Mouse (Mus musculus) hindbrain, embryonic 10.5 days (tissue): ENCODE measurements around the gene Erg. TPM values are rescaled to one million over a fixed set of nuclear protein-coding genes. Genes with fewer than 3 reads are reported as not detected.

ENCODE experiments used
- DNase-seq: peaks from one replicate; pipeline ENCODE4 v3.0.0-alpha.2; 2017; ENCODE audit warnings: low spot score
- H3K27ac ChIP-seq: fragments of 300-500 bp; sonication (generic); 2 replicates; pipeline ENCODE4 v1.5.1; 2016; ENCODE audit warnings: mild to moderate bottlenecking, moderate library complexity
- H3K27me3 ChIP-seq: fragments of 300-500 bp; sonication (generic); 2 replicates; pipeline ENCODE4 v1.6.1; 2016; ENCODE audit warnings: mild to moderate bottlenecking; ENCODE audit not compliant: poor library complexity, insufficient read depth, severe bottlenecking
- H3K36me3 ChIP-seq: fragments of 300-500 bp; sonication (generic); 2 replicates; pipeline ENCODE4 v1.6.1; 2016; ENCODE audit warnings: mild to moderate bottlenecking, moderate library complexity
- H3K4me1 ChIP-seq: fragments of 300-500 bp; sonication (generic); replicated peaks from 2 replicates; pipeline ENCODE4 v1.6.1; 2016; ENCODE audit warnings: mild to moderate bottlenecking
- H3K4me3 ChIP-seq: fragments of 300-500 bp; sonication (generic); 2 replicates; pipeline ENCODE4 v1.5.1; 2016; ENCODE audit warnings: mild to moderate bottlenecking, moderate library complexity
- H3K9me3 ChIP-seq: fragments of 300-500 bp; sonication (generic); 2 replicates; pipeline ENCODE4 v1.6.1; 2016; ENCODE audit warnings: mild to moderate bottlenecking, moderate library complexity
- WGBS: fragments of 180-500 bp; shearing (Covaris S2); methylation state at CpG from one replicate; pipeline ENCODE4 v1.1.7; 2016; 5-methylcytosine and 5-hydroxymethylcytosine counted together
- polyA plus RNA-seq: library from polyadenylated mRNA; unstranded; fragments of >200 nt; fragmentation: Nextera tagmentation; extraction: Ambion mirVana; gene quantifications from 2 replicates; pipeline ENCODE4 v1.2.1, GENCODE M21; 2016

The Erg gene
- polyA plus RNA-seq, 1 experiment from 2014 or later, result 2.2 TPM

GRCm38 (mm10) chr16:95422658-95423073 is 163.7 kb downstream of the Erg start:
- H3K36me3 ChIP-seq, result no peaks in the 10 kb centered on the region
- H3K27ac ChIP-seq, result no peak overlapping the region
- H3K27me3 ChIP-seq, result no peaks in the 10 kb centered on the region
- H3K4me1 ChIP-seq, result peaks cover 8% of the 10 kb centered on the region
- no peak overlapping the region for H3K4me3 ChIP-seq
- no peak for DNase-seq
- WGBS, result 77% methylated on average over 5 of the region's 5 CpGs
- no peaks in the 10 kb centered on the region for H3K9me3 ChIP-seq

GRCm38 (mm10) chr16:95421235-95421886 is 165.0 kb downstream of the Erg start:
- Histone ChIP-seq H3K27me3 (no peaks in the 10 kb centered on the region), H3K4me3 (no peak overlapping the region), H3K9me3 (no peaks in the 10 kb centered on the region), H3K27ac (no peak overlapping the region), H3K36me3 (no peaks in the 10 kb centered on the region), H3K4me1 (peaks cover 8% of the 10 kb centered on the region)
- no peak for DNase-seq
- 60% methylated on average over 7 of the region's 7 CpGs for WGBS

- no peak overlapping the region for H3K4me3 ChIP-seq
- WGBS, result 91% methylated on average over 4 of the region's 4 CpGs
- H3K36me3 ChIP-seq, result no peaks in the 10 kb centered on the region
- H3K9me3 ChIP-seq, result no peaks in the 10 kb centered on the region
- DNase-seq, result no peak
- 0 out of 2 replicates have a peak, but pooled peaks cover 1% of the 10 kb centered on the region for H3K4me1 ChIP-seq
- H3K27me3 ChIP-seq, result no peaks in the 10 kb centered on the region
- no peak overlapping the region for H3K27ac ChIP-seq
Measured at GRCm38 (mm10) chr16:95415921-95416320, 170.5 kb downstream of the Erg start.

- WGBS, result 89% methylated on average over 9 of the region's 9 CpGs
- no peaks in the 10 kb centered on the region for H3K27me3 ChIP-seq
- no peak overlapping the region for H3K4me3 ChIP-seq
- no peaks in the 10 kb centered on the region for H3K36me3 ChIP-seq
- H3K9me3 ChIP-seq, result no peaks in the 10 kb centered on the region
- H3K4me1 ChIP-seq, result no peaks in the 10 kb centered on the region
- DNase-seq, result no peak
- no peak overlapping the region for H3K27ac ChIP-seq
Measured at GRCm38 (mm10) chr16:95415372-95415771, 171.0 kb downstream of the Erg start.

GRCm38 (mm10) chr16:95413401-95413959 is 172.9 kb downstream of the Erg start:
- no peaks in the 10 kb centered on the region for H3K9me3 ChIP-seq
- H3K27me3 ChIP-seq, result no peaks in the 10 kb centered on the region
- no peaks in the 10 kb centered on the region for H3K4me1 ChIP-seq
- DNase-seq, result no peak
- WGBS, result 73% methylated on average over 3 of the region's 3 CpGs
- no peak overlapping the region for H3K4me3 ChIP-seq
- H3K36me3 ChIP-seq, result no peaks in the 10 kb centered on the region
- no peak overlapping the region for H3K27ac ChIP-seq

GRCm38 (mm10) chr16:95408096-95408495 is 178.3 kb downstream of the Erg start:
- Histone ChIP-seq H3K27me3 (no peaks in the 10 kb centered on the region), H3K4me3 (no peak overlapping the region), H3K4me1 (no peaks in the 10 kb centered on the region), H3K27ac (no peak overlapping the region), H3K36me3 (no peaks in the 10 kb centered on the region), H3K9me3 (no peaks in the 10 kb centered on the region)
- no peak for DNase-seq
- 79% methylated on average over 14 of the region's 14 CpGs for WGBS

- no peak overlapping the region for H3K27ac ChIP-seq
- DNase-seq, result no peak
- no peaks in the 10 kb centered on the region for H3K27me3 ChIP-seq
- no peaks in the 10 kb centered on the region for H3K4me1 ChIP-seq
- 83% methylated on average over 3 of the region's 3 CpGs for WGBS
- no peaks in the 10 kb centered on the region for H3K36me3 ChIP-seq
- no peak overlapping the region for H3K4me3 ChIP-seq
- H3K9me3 ChIP-seq, result no peaks in the 10 kb centered on the region
Measured at GRCm38 (mm10) chr16:95405496-95405895, 180.9 kb downstream of the Erg start.

GRCm38 (mm10) chr16:95403453-95403852 is 182.9 kb downstream of the Erg start:
- H3K27me3 ChIP-seq, result no peaks in the 10 kb centered on the region
- 95% methylated on average over 5 of the region's 5 CpGs for WGBS
- H3K4me1 ChIP-seq, result no peaks in the 10 kb centered on the region
- H3K9me3 ChIP-seq, result no peaks in the 10 kb centered on the region
- no peak overlapping the region for H3K4me3 ChIP-seq
- no peak overlapping the region for H3K27ac ChIP-seq
- no peaks in the 10 kb centered on the region for H3K36me3 ChIP-seq
- DNase-seq, result no peak

- no peaks in the 10 kb centered on the region for H3K4me1 ChIP-seq
- no peak for DNase-seq
- H3K4me3 ChIP-seq, result no peak overlapping the region
- H3K27me3 ChIP-seq, result no peaks in the 10 kb centered on the region
- H3K27ac ChIP-seq, result no peak overlapping the region
- no peaks in the 10 kb centered on the region for H3K36me3 ChIP-seq
- 92% methylated on average over 9 of the region's 9 CpGs for WGBS
- no peaks in the 10 kb centered on the region for H3K9me3 ChIP-seq
Measured at GRCm38 (mm10) chr16:95401869-95402268, 184.5 kb downstream of the Erg start.

GRCm38 (mm10) chr16:95398761-95399343 is 187.5 kb downstream of the Erg start:
- Histone ChIP-seq H3K36me3 (no peaks in the 10 kb centered on the region), H3K9me3 (no peaks in the 10 kb centered on the region), H3K4me1 (no peaks in the 10 kb centered on the region), H3K27me3 (no peaks in the 10 kb centered on the region), H3K27ac (no peak overlapping the region), H3K4me3 (no peak overlapping the region)
- DNase-seq, result no peak
- WGBS, result 91% methylated on average over 11 of the region's 11 CpGs

- no peaks in the 10 kb centered on the region for H3K36me3 ChIP-seq
- H3K27ac ChIP-seq, result no peak overlapping the region
- DNase-seq, result no peak
- H3K4me3 ChIP-seq, result no peak overlapping the region
- peaks cover 5% of the 10 kb centered on the region; the same call in 1 of the 2 replicates for H3K4me1 ChIP-seq
- no peaks in the 10 kb centered on the region for H3K9me3 ChIP-seq
- 73% methylated on average over 1 of the region's 1 CpGs for WGBS
- no peaks in the 10 kb centered on the region for H3K27me3 ChIP-seq
Measured at GRCm38 (mm10) chr16:95390787-95391186, 195.6 kb downstream of the Erg start.

- DNase-seq, result no peak
- WGBS, result 86% methylated on average over 4 of the region's 4 CpGs
- no peak overlapping the region for H3K27ac ChIP-seq
Measured at GRCm38 (mm10) chr16:95388811-95389529, 197.4 kb downstream of the Erg start.

GRCm38 (mm10) chr16:95388292-95388691 is 198.1 kb downstream of the Erg start:
- H3K36me3 ChIP-seq, result no peaks in the 10 kb centered on the region
- H3K4me1 ChIP-seq, result peaks cover 5% of the 10 kb centered on the region; the same call in 1 of the 2 replicates
- H3K27me3 ChIP-seq, result no peaks in the 10 kb centered on the region
- DNase-seq, result no peak
- no peak overlapping the region for H3K27ac ChIP-seq
- 0 out of 2 replicates have a peak, but pooled peaks cover 3% of the 10 kb centered on the region for H3K9me3 ChIP-seq
- no peak overlapping the region for H3K4me3 ChIP-seq
- WGBS, result 89% methylated on average over 5 of the region's 5 CpGs

More at GRCm38 (mm10) chr16:95388811-95389529, 197.4 kb downstream of the Erg start:
- H3K4me1 ChIP-seq, result peaks cover 5% of the 10 kb centered on the region; the same call in 1 of the 2 replicates
- H3K36me3 ChIP-seq, result no peaks in the 10 kb centered on the region
- no peaks in the 10 kb centered on the region for H3K27me3 ChIP-seq
- H3K4me3 ChIP-seq, result no peak overlapping the region
- 0 out of 2 replicates have a peak, but pooled peaks cover 3% of the 10 kb centered on the region for H3K9me3 ChIP-seq
